Comparison of ENCODE assay signal across 9 mouse cellular contexts in genomic region chr11:108341783-108342182, GRCm38 (mm10). TPM values are rescaled to one million over a fixed set of nuclear protein-coding genes. Genes with fewer than 3 reads are reported as not detected.
DNase-seq lines count a peak whose midpoint lies in the region; ATAC-seq and TF ChIP-seq lines count a peak whose summit lies in the region.
"Had no signal": no experiment of that assay in that cellular context is flagged by ENCODE, and none has a peak within 500 bp of the region (broad histone marks: within the 10 kb centered on the region; RNA-seq: fewer than 3 reads in every experiment).

No protein-coding gene starts in this region.

- no peak for DNase-seq in lung, embryonic 14.5 days
- no peak for DNase-seq in lung, postnatal 14 days
- no peak for DNase-seq in gastrocnemius, postnatal 36 days
- no peak for DNase-seq in adipocyte (ENCODE audit: low spot score)
- DNase-seq in Muller cell, postnatal 12 days (ENCODE audit: inconsistent ontology term), result no peak
- DNase-seq: adrenal gland, postnatal 10 days had no signal

- H3K27me3 ChIP-seq in lung, embryonic 14.5 days (ENCODE audit: insufficient read depth, low read length), result no peaks in the 10 kb centered on the region
- H3K27me3 ChIP-seq in embryonic facial prominence, embryonic 13.5 days, result peaks cover 6% of the 10 kb centered on the region
- no peaks in the 10 kb centered on the region for H3K27me3 ChIP-seq in intestine, postnatal 0 days (replicated peaks; ENCODE audit: control insufficient read depth, insufficient read depth, low read length)
- H3K27me3 ChIP-seq in neural tube, embryonic 14.5 days (ENCODE audit: control insufficient read depth, insufficient read depth, low read length), result no peaks in the 10 kb centered on the region

- H3K9me3 ChIP-seq in lung, embryonic 14.5 days (ENCODE audit: low read depth, low read length), result no peaks in the 10 kb centered on the region
- H3K9me3 ChIP-seq in embryonic facial prominence, embryonic 13.5 days, result no peaks in the 10 kb centered on the region
- H3K9me3 ChIP-seq in intestine, postnatal 0 days (ENCODE audit: control insufficient read depth), result no peaks in the 10 kb centered on the region
- H3K9me3 ChIP-seq in neural tube, embryonic 14.5 days (ENCODE audit: control insufficient read depth, low read length), result no peaks in the 10 kb centered on the region

- 45% methylated on average over 8 of the region's 8 CpGs for WGBS in lung, embryonic 14.5 days
- 39% methylated on average over 8 of the region's 8 CpGs for WGBS in embryonic facial prominence, embryonic 13.5 days
- WGBS in intestine, postnatal 0 days, result 37% methylated on average over 8 of the region's 8 CpGs
- 45% methylated on average over 8 of the region's 8 CpGs for WGBS in neural tube, embryonic 14.5 days

- 0 out of 2 replicates have a peak, but pooled peaks cover 6% of the 10 kb centered on the region for H3K36me3 ChIP-seq in lung, embryonic 14.5 days (ENCODE audit: insufficient read depth)
- no peaks in the 10 kb centered on the region for H3K36me3 ChIP-seq in embryonic facial prominence, embryonic 13.5 days
- 0 out of 2 replicates have a peak, but pooled peaks cover 4% of the 10 kb centered on the region for H3K36me3 ChIP-seq in intestine, postnatal 0 days (ENCODE audit: control insufficient read depth, insufficient read depth)
- H3K36me3 ChIP-seq in neural tube, embryonic 14.5 days (ENCODE audit: control insufficient read depth, insufficient read depth, low read length), result no peaks in the 10 kb centered on the region

- H3K4me2 ChIP-seq in lung, embryonic 14.5 days, result peak overlapping the region; percentile 90
- H3K4me2 ChIP-seq in embryonic facial prominence, embryonic 13.5 days, result peak overlapping the region; percentile 100
- peak overlapping the region; percentile 94 for H3K4me2 ChIP-seq in intestine, postnatal 0 days (replicated peaks; ENCODE audit: low read depth)
- H3K4me2 ChIP-seq in neural tube, embryonic 14.5 days (ENCODE audit: low read depth, low read length), result peak overlapping the region; percentile 99

- peaks cover 4% of the 10 kb centered on the region; the same call in 1 of the 2 replicates for H3K4me1 ChIP-seq in lung, embryonic 14.5 days (ENCODE audit: insufficient read depth)
- peaks cover 21% of the 10 kb centered on the region for H3K4me1 ChIP-seq in embryonic facial prominence, embryonic 13.5 days
- 0 out of 2 replicates have a peak, but pooled peaks cover 2% of the 10 kb centered on the region for H3K4me1 ChIP-seq in intestine, postnatal 0 days (replicated peaks; ENCODE audit: control insufficient read depth, insufficient read depth, low read length)
- peaks cover 6% of the 10 kb centered on the region; the same call in 1 of the 2 replicates for H3K4me1 ChIP-seq in neural tube, embryonic 14.5 days (ENCODE audit: control insufficient read depth, insufficient read depth, low read length)

- peak overlapping the region; percentile 59 for H3K4me3 ChIP-seq in lung, embryonic 14.5 days (ENCODE audit: low read depth, low read length)
- peak overlapping the region; percentile 76 for H3K4me3 ChIP-seq in embryonic facial prominence, embryonic 13.5 days
- peak overlapping the region; percentile 92 for H3K4me3 ChIP-seq in intestine, postnatal 0 days (ENCODE audit: low read depth, low read length)
- peak overlapping the region; percentile 82 for H3K4me3 ChIP-seq in neural tube, embryonic 14.5 days (ENCODE audit: low read depth, low read length)

- ATAC-seq in lung, embryonic 14.5 days (ENCODE audit: insufficient read depth), result no peak
- ATAC-seq in embryonic facial prominence, embryonic 13.5 days (ENCODE audit: insufficient number of reproducible peaks, insufficient read depth, low FRiP score, low TSS enrichment, low read depth), result no peak
- no peak for ATAC-seq in intestine, postnatal 0 days
- ATAC-seq in neural tube, embryonic 14.5 days (ENCODE audit: low read depth), result no peak

- no peak overlapping the region for H3K27ac ChIP-seq in lung, embryonic 14.5 days (ENCODE audit: low read depth)
- no peak overlapping the region for H3K27ac ChIP-seq in embryonic facial prominence, embryonic 13.5 days
- H3K27ac ChIP-seq in intestine, postnatal 0 days (ENCODE audit: low read depth, low read length), result no peak overlapping the region
- no peak overlapping the region for H3K27ac ChIP-seq in neural tube, embryonic 14.5 days (ENCODE audit: low read depth, low read length)

- intact Hi-C loops in gastrocnemius, postnatal 36 days (cut with DNase I), result loop anchor here (5.0 kb wide), 2 partner anchors 39 to 119 kb away; no protein-coding TSS in a partner anchor

- no peak for TF ChIP-seq CTCF in lung, embryonic 14.5 days (IDR thresholded peaks at IDR 0.05; ENCODE audit: low read depth)
- TF ChIP-seq CTCF in intestine, postnatal 0 days (IDR thresholded peaks at IDR 0.05; ENCODE audit: low read depth), result no peak

- no peak overlapping the region for H3K9ac ChIP-seq in lung, embryonic 14.5 days
- H3K9ac ChIP-seq in embryonic facial prominence, embryonic 13.5 days, result peak overlapping the region; percentile 44; the same call in 1 of the 2 replicates
- H3K9ac ChIP-seq in intestine, postnatal 0 days (ENCODE audit: low read depth, low read length), result peak overlapping the region; percentile 7; the same call in 1 of the 2 replicates
- H3K9ac ChIP-seq in neural tube, embryonic 14.5 days (replicated peaks; ENCODE audit: low read depth, low read length), result 0 out of 2 replicates have a peak overlapping the region, but pooled peaks have one; percentile 5

RNA-seq across cellular contexts. Expression of gene Apoh, which starts 1.4 kb away (rescaled TPM):
- 0.30 TPM in 1 of 2 replicates, not detected in the other for polyA plus RNA-seq in lung, embryonic 14.5 days (2014; fragmentation: Nextera tagmentation; extraction: Ambion mirVana)
- 0.46 and 8.6 TPM in 2 replicates for polyA plus RNA-seq in embryonic facial prominence, embryonic 13.5 days (2015; fragmentation: Nextera tagmentation; extraction: Ambion mirVana)
- polyA plus RNA-seq in intestine, postnatal 0 days (2015; fragmentation: Nextera tagmentation; extraction: Ambion mirVana), result 0.77 and 0.94 TPM in 2 replicates
- polyA plus RNA-seq in neural tube, embryonic 14.5 days (2014; fragmentation: Nextera tagmentation; extraction: Ambion mirVana), result 0.45 TPM in 1 of 2 replicates, not detected in the other
- total RNA-seq in gastrocnemius, postnatal 36 days (2021), result 1 to 10 TPM in 1 of 2 experiments, under 1 TPM in 1; 0.99 to 1.0 TPM

RNA-seq across cellular contexts. Expression of gene Prkca, which starts 1.9 kb away (rescaled TPM):
- polyA plus RNA-seq in lung, embryonic 14.5 days (2014; fragmentation: Nextera tagmentation; extraction: Ambion mirVana), result 11.8 and 12.7 TPM in 2 replicates
- polyA plus RNA-seq in embryonic facial prominence, embryonic 13.5 days (2015; fragmentation: Nextera tagmentation; extraction: Ambion mirVana), result 9.0 and 10.2 TPM in 2 replicates
- 14.5 and 15.0 TPM in 2 replicates for polyA plus RNA-seq in intestine, postnatal 0 days (2015; fragmentation: Nextera tagmentation; extraction: Ambion mirVana)
- polyA plus RNA-seq in neural tube, embryonic 14.5 days (2014; fragmentation: Nextera tagmentation; extraction: Ambion mirVana), result 10.7 and 12.6 TPM in 2 replicates
- total RNA-seq in gastrocnemius, postnatal 36 days (2021), result 10 to 100 TPM; 57.7 to 61.2 TPM
